Mouse (Mus musculus): ENCODE measurements at regions not wholly inside any gene's neighbourhood (a gene's known extent, or its start where the extent isn't known, plus 50 kb on each side); places are given as distances from the start of the nearest gene placed in this dataset.

DNA sequence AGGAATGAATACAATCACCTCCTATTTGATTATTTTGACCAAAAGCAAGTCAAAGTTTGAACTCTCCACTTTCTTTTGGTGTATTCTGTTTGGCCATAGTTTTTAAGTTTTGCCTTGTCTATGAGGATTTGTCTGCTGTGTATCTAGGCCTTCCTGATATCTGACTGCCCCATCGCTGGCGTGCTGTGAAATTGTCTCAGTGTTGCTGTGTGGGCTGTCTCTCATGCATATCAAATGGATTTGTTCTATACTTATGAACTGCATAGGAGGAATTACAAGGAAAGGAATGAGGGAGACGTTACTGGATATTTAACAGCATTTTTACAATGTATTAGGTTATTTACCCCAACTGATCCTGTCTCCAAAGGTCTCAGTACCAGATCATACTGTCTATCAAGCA is 1003.5 kb downstream of the Cdh11 start:
- Histone ChIP-seq H3K9me3 (replicated peaks; ENCODE audit: control insufficient read depth, low read length) (no peaks in the 10 kb centered on the region), H3K4me1 (ENCODE audit: control insufficient read depth, insufficient read depth) (no peaks in the 10 kb centered on the region), H3K27me3 (ENCODE audit: control insufficient read depth, insufficient read depth, low read length) (no peaks in the 10 kb centered on the region), H3K4me2 (ENCODE audit: low read depth, low read length) (no peak overlapping the region), H3K36me3 (replicated peaks; ENCODE audit: control insufficient read depth, insufficient read depth, low read length) (no peaks in the 10 kb centered on the region), H3K9ac (replicated peaks; ENCODE audit: low read depth, low read length) (no peak overlapping the region), H3K27ac (ENCODE audit: low read depth) (no peak overlapping the region), H3K4me3 (ENCODE audit: low read depth, low read length) (no peak overlapping the region)
- no peak for DNase-seq (ENCODE audit: low spot score)
- 76% methylated on average over 3 of the region's 3 CpGs for WGBS
- TF ChIP-seq EP300 (IDR thresholded peaks at IDR 0.05; ENCODE audit: low read depth) = no peak
- no peak for TF ChIP-seq CTCF (IDR thresholded peaks at IDR 0.05; ENCODE audit: low read depth)
- no peak for ATAC-seq (ENCODE audit: insufficient read depth, low read depth)

DNA sequence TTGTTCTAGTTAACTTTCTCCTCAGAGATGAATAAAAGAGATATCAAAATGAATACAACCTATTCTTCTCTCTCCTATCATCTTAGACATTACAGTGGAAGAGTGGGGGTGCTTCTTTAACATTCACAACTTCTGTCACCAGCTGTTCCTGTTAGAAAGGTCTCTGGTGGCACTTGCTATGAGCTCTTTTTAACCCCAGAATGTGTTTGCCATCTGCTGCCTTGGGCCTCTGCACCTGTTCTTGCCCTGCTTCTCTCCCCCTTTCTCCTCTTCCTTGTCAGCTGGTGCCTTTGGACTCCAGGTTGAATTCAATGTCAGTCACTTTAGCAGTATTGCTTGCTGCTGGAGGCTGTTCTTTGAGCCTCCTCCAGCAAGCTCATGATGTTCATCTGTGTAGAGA is 1005.5 kb downstream of the Cdh11 start:
- ATAC-seq (ENCODE audit: insufficient read depth, low read depth) (no peak), DNase-seq (ENCODE audit: low spot score) (no peak)
- H3K27ac ChIP-seq (ENCODE audit: low read depth) = no peak overlapping the region
- TF ChIP-seq CTCF (IDR thresholded peaks at IDR 0.05; ENCODE audit: low read depth) = no peak
- H3K9me3 ChIP-seq (replicated peaks; ENCODE audit: control insufficient read depth, low read length) = no peaks in the 10 kb centered on the region
- no peaks in the 10 kb centered on the region for H3K27me3 ChIP-seq (ENCODE audit: control insufficient read depth, insufficient read depth, low read length)
- no peaks in the 10 kb centered on the region for H3K4me1 ChIP-seq (ENCODE audit: control insufficient read depth, insufficient read depth)
- no peak overlapping the region for H3K9ac ChIP-seq (replicated peaks; ENCODE audit: low read depth, low read length)
- H3K4me2 ChIP-seq (ENCODE audit: low read depth, low read length) = no peak overlapping the region
- no peaks in the 10 kb centered on the region for H3K36me3 ChIP-seq (replicated peaks; ENCODE audit: control insufficient read depth, insufficient read depth, low read length)
- H3K4me3 ChIP-seq (ENCODE audit: low read depth, low read length) = no peak overlapping the region

DNA sequence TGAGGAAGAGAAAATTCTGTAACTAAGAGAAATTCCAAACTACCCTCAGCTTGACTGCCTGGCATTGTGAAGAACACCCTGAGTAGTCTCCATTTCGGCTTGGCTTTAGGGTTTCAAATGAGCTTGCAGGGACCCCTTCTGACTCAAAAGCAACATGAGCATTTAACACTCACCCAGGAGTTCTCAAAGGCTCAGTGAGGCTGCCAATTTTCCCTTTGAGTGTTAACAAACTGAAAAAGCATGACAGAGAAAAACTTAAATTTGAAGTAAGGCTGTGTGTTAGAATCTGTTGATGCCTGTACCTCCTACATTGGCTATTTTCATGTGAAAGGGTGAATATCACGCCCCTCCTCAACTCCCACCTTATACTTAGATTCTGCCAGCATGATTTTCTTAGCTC is 1017.9 kb downstream of the Cdh11 start:
- Histone ChIP-seq H3K9me3 (replicated peaks; ENCODE audit: control insufficient read depth, low read length) (no peaks in the 10 kb centered on the region), H3K36me3 (replicated peaks; ENCODE audit: control insufficient read depth, insufficient read depth, low read length) (no peaks in the 10 kb centered on the region), H3K27ac (ENCODE audit: low read depth) (no peak overlapping the region), H3K4me1 (ENCODE audit: control insufficient read depth, insufficient read depth) (no peaks in the 10 kb centered on the region), H3K27me3 (ENCODE audit: control insufficient read depth, insufficient read depth, low read length) (no peaks in the 10 kb centered on the region), H3K9ac (replicated peaks; ENCODE audit: low read depth, low read length) (no peak overlapping the region), H3K4me2 (ENCODE audit: low read depth, low read length) (no peak overlapping the region), H3K4me3 (ENCODE audit: low read depth, low read length) (no peak overlapping the region)
- WGBS = 38% methylated on average over 2 of the region's 2 CpGs
- ATAC-seq (ENCODE audit: insufficient read depth, low read depth) (no peak), DNase-seq (ENCODE audit: low spot score) (no peak)
- no peak for TF ChIP-seq CTCF (IDR thresholded peaks at IDR 0.05; ENCODE audit: low read depth)
- no peak for TF ChIP-seq EP300 (IDR thresholded peaks at IDR 0.05; ENCODE audit: low read depth)

Data from heart, postnatal 0 days (tissue).